Mouse (Mus musculus): ENCODE measurements around the gene Trim8.

Gene Trim8

GRCm38 (mm10) chr19:46506372-46506717 is 4.8 kb downstream of the Trim8 start:
- no peak for DNase-seq

- no peak for DNase-seq
Observed at GRCm38 (mm10) chr19:46507181-46507581, 5.7 kb downstream of the Trim8 start.

- DNase-seq, result peak; percentile 83
Observed at GRCm38 (mm10) chr19:46507806-46508205, 6.3 kb downstream of the Trim8 start.

GRCm38 (mm10) chr19:46508738-46509137 is 7.2 kb downstream of the Trim8 start:
- no peak for DNase-seq

- DNase-seq, result no peak
Observed at GRCm38 (mm10) chr19:46509202-46509601, 7.7 kb downstream of the Trim8 start.

GRCm38 (mm10) chr19:46509736-46510135 is 8.2 kb downstream of the Trim8 start:
- no peak for DNase-seq

GRCm38 (mm10) chr19:46510401-46510800 is 8.9 kb downstream of the Trim8 start:
- DNase-seq, result no peak

GRCm38 (mm10) chr19:46510824-46511223 is 9.3 kb downstream of the Trim8 start:
- DNase-seq, result peak; percentile 36

- DNase-seq, result peak; percentile 62
Observed at GRCm38 (mm10) chr19:46511263-46511662, 9.8 kb downstream of the Trim8 start.

GRCm38 (mm10) chr19:46514387-46514786 is 12.9 kb downstream of the Trim8 start:
- peak; percentile 34 for DNase-seq

GRCm38 (mm10) chr19:46515287-46515821 is 13.9 kb downstream of the Trim8 start:
- peak; percentile 32 for DNase-seq

- DNase-seq, result peak; percentile 19
Observed at GRCm38 (mm10) chr19:46516667-46517528, 15.4 kb downstream of the Trim8 start.

GRCm38 (mm10) chr19:46517529-46518351 is 16.2 kb downstream of the Trim8 start:
- peak; percentile 64 for DNase-seq

- DNase-seq, result peak; percentile 86
Observed at GRCm38 (mm10) chr19:46518352-46518787, 16.9 kb downstream of the Trim8 start.

GRCm38 (mm10) chr19:46518828-46519621 is 17.5 kb downstream of the Trim8 start:
- peak; percentile 42 for DNase-seq

GRCm38 (mm10) chr19:46521698-46522097 is 20.2 kb downstream of the Trim8 start:
- no peak for DNase-seq

- peak; percentile 48 for DNase-seq
Observed at GRCm38 (mm10) chr19:46522433-46523044, 21.0 kb downstream of the Trim8 start.

- DNase-seq, result no peak
Observed at GRCm38 (mm10) chr19:46523131-46523479, 21.6 kb downstream of the Trim8 start.

GRCm38 (mm10) chr19:46523480-46524151 is 22.1 kb downstream of the Trim8 start:
- peak; percentile 88 for DNase-seq

GRCm38 (mm10) chr19:46524152-46524544 is 22.6 kb downstream of the Trim8 start:
- DNase-seq, result no peak

GRCm38 (mm10) chr19:46524601-46525321 is 23.3 kb downstream of the Trim8 start:
- peak; percentile 90 for DNase-seq

All from kidney, postnatal 10 days (tissue).